Mouse (Mus musculus) mouse trophoblast stem cell (cell line): ENCODE measurements around the gene 1700020L24Rik.

Experiments used
- in situ Hi-C, 2 experiments: fragments of 300-500 bp; cut with MseI, MboI; formaldehyde crosslinking; loops; 2 replicates in 1 of 2; 3 replicates in 1 of 2; pipeline ENCODE4 v1.15.1; 2025

The 1700020L24Rik gene

GRCm38 (mm10) chr11:83437377-83437776 is at the start of gene 1700020L24Rik:
TSS of gene 1700020L24Rik (plus strand) at chr11:83437677.
- in situ Hi-C loops = loop anchor here in 1 of 2 experiments (5.0 kb wide), 1 partner anchor 35 kb away; the partner anchor contains the start of gene Taf15

GRCm38 (mm10) chr11:83393062-83393461 is 44.4 kb upstream of the 1700020L24Rik start:
- in situ Hi-C loops = no loop called here

- in situ Hi-C loops = no loop called here
These were observed 42.6 kb upstream of the 1700020L24Rik start for GRCm38 (mm10) chr11:83394802-83395439.

GRCm38 (mm10) chr11:83397626-83398025 is 39.9 kb upstream of the 1700020L24Rik start:
- in situ Hi-C loops = no loop called here

- in situ Hi-C loops = no loop called here
These were observed 38.8 kb upstream of the 1700020L24Rik start for GRCm38 (mm10) chr11:83398724-83399123.

- in situ Hi-C loops = no loop called here
These were observed 33.7 kb upstream of the 1700020L24Rik start for GRCm38 (mm10) chr11:83403787-83404186.

- in situ Hi-C loops = no loop called here
These were observed 31.1 kb upstream of the 1700020L24Rik start for GRCm38 (mm10) chr11:83406391-83406790.

- in situ Hi-C loops = no loop called here
These were observed 29.2 kb upstream of the 1700020L24Rik start for GRCm38 (mm10) chr11:83408242-83408641.

GRCm38 (mm10) chr11:83409087-83409754 is 28.3 kb upstream of the 1700020L24Rik start, which contains the start of gene Rasl10b:
TSS of gene Rasl10b (plus strand) at chr11:83409137.
- in situ Hi-C loops = no loop called here

- in situ Hi-C loops = no loop called here
These were observed 27.6 kb upstream of the 1700020L24Rik start for GRCm38 (mm10) chr11:83409792-83410291.

GRCm38 (mm10) chr11:83410510-83410909 is 27.0 kb upstream of the 1700020L24Rik start:
- in situ Hi-C loops = no loop called here

- in situ Hi-C loops = no loop called here
These were observed 20.4 kb upstream of the 1700020L24Rik start for GRCm38 (mm10) chr11:83417080-83417479.

GRCm38 (mm10) chr11:83417708-83418107 is 19.8 kb upstream of the 1700020L24Rik start:
- in situ Hi-C loops = no loop called here

- in situ Hi-C loops = no loop called here
These were observed 18.9 kb upstream of the 1700020L24Rik start for GRCm38 (mm10) chr11:83418566-83418965.

GRCm38 (mm10) chr11:83420338-83420737 is 17.1 kb upstream of the 1700020L24Rik start:
- in situ Hi-C loops = loop anchor here in 1 of 2 experiments (5.0 kb wide), 1 partner anchor 93 kb away; no protein-coding TSS in a partner anchor

GRCm38 (mm10) chr11:83421305-83421704 is 16.2 kb upstream of the 1700020L24Rik start:
- in situ Hi-C loops = loop anchor here in 1 of 2 experiments (5.0 kb wide), 1 partner anchor 94 kb away; no protein-coding TSS in a partner anchor

GRCm38 (mm10) chr11:83424681-83425080 is 12.8 kb upstream of the 1700020L24Rik start:
- in situ Hi-C loops = loop anchor here in 1 of 2 experiments (5.0 kb wide), 1 partner anchor 97 kb away; no protein-coding TSS in a partner anchor

- in situ Hi-C loops = no loop called here
These were observed 10.5 kb upstream of the 1700020L24Rik start for GRCm38 (mm10) chr11:83426964-83427363.

- in situ Hi-C loops = no loop called here
These were observed 8.1 kb upstream of the 1700020L24Rik start, which contains the start of gene Gas2l2 for GRCm38 (mm10) chr11:83429355-83429754. TSS of gene Gas2l2 (minus strand) at chr11:83429455.

GRCm38 (mm10) chr11:83432533-83432932 is 4.9 kb upstream of the 1700020L24Rik start:
- in situ Hi-C loops = no loop called here

GRCm38 (mm10) chr11:83439426-83440060 is 2.1 kb downstream of the 1700020L24Rik start:
- in situ Hi-C loops = loop anchor here in 1 of 2 experiments (5.0 kb wide), 1 partner anchor 33 kb away; the partner anchor contains the start of gene Taf15
